Mouse (Mus musculus) right cerebral cortex, postnatal 4 days (tissue): ENCODE measurements around the gene Cd3eap.

ENCODE experiments used
- DNase-seq: peaks from one replicate; pipeline ENCODE4 v3.0.0-alpha.2; 2022

The Cd3eap gene

GRCm38 (mm10) chr7:19360944-19361343 is 1.7 kb upstream of the Cd3eap start:
- DNase-seq = peak; percentile 85

GRCm38 (mm10) chr7:19359892-19360641 is 784 bp upstream of the Cd3eap start:
- peak; percentile 58 for DNase-seq

GRCm38 (mm10) chr7:19358634-19359033 is 649 bp downstream of the Cd3eap start:
- DNase-seq = no peak

GRCm38 (mm10) chr7:19357381-19358375 is 1.6 kb downstream of the Cd3eap start:
- DNase-seq = no peak

- DNase-seq = no peak
Observed at GRCm38 (mm10) chr7:19356311-19356710, 3.0 kb downstream of the Cd3eap start.

GRCm38 (mm10) chr7:19354991-19355390 is 4.3 kb downstream of the Cd3eap start:
- no peak for DNase-seq

- no peak for DNase-seq
Observed at GRCm38 (mm10) chr7:19350221-19350620, 9.1 kb downstream of the Cd3eap start.

GRCm38 (mm10) chr7:19349188-19349915 is 9.9 kb downstream of the Cd3eap start:
- no peak for DNase-seq

- DNase-seq = peak; percentile 90
Observed at GRCm38 (mm10) chr7:19344938-19345471, 14.3 kb downstream of the Cd3eap start.

- no peak for DNase-seq
Observed at GRCm38 (mm10) chr7:19344237-19344847, 14.9 kb downstream of the Cd3eap start, which contains the start of gene Ercc1. Ercc1 (plus strand) TSS chr7:19344778.

GRCm38 (mm10) chr7:19343210-19343808 is 16.0 kb downstream of the Cd3eap start:
- peak; percentile 71 for DNase-seq

GRCm38 (mm10) chr7:19342481-19343027 is 16.7 kb downstream of the Cd3eap start:
- DNase-seq = peak; percentile 90

GRCm38 (mm10) chr7:19341761-19342409 is 17.4 kb downstream of the Cd3eap start:
- DNase-seq = peak; percentile 42

- no peak for DNase-seq
Observed at GRCm38 (mm10) chr7:19341250-19341649, 18.0 kb downstream of the Cd3eap start.

- no peak for DNase-seq
Observed at GRCm38 (mm10) chr7:19338596-19338995, 20.7 kb downstream of the Cd3eap start.

GRCm38 (mm10) chr7:19338060-19338459 is 21.2 kb downstream of the Cd3eap start:
- no peak for DNase-seq

- no peak for DNase-seq
Observed at GRCm38 (mm10) chr7:19337122-19337521, 22.2 kb downstream of the Cd3eap start.

- no peak for DNase-seq
Observed at GRCm38 (mm10) chr7:19335583-19335982, 23.7 kb downstream of the Cd3eap start.

GRCm38 (mm10) chr7:19332709-19333352 is 26.5 kb downstream of the Cd3eap start:
- peak; percentile 79 for DNase-seq

GRCm38 (mm10) chr7:19331910-19332309 is 27.4 kb downstream of the Cd3eap start:
- DNase-seq = no peak
